Mouse (Mus musculus): ENCODE data around the gene Btbd35f27.
"Not testable (repeated sequence)": the region's sequence is repeated elsewhere in the genome, so short reads cannot be mapped to it uniquely, and the experiment has no call there.

Btbd35f27 gene

DNA sequence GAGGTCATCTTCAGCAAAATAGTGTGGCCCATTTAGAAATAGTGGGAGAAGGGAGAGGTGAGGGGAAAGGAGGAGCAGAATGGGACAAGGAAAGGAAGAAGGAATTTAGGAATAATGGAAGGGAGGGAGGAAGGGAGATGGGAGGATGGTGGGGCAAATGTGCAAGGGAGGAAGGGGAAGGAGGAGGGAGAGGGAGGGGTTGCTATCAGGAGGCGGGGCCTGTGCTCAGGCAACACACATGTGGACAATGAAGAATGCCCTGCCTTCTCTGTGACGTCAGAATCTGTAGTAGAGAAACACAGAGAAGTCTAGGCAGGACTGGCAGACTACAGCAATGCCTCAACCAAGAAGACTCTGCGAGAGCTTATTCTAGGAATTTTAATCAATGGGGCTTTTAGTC is at the start of gene Btbd35f27:
TSS of gene Btbd35f27 (plus strand) at position 301 of the 400 bp plus-strand sequence.
- not testable (repeated sequence) for DNase-seq (ENCODE audit: low spot score)
